In the genomic region with DNA sequence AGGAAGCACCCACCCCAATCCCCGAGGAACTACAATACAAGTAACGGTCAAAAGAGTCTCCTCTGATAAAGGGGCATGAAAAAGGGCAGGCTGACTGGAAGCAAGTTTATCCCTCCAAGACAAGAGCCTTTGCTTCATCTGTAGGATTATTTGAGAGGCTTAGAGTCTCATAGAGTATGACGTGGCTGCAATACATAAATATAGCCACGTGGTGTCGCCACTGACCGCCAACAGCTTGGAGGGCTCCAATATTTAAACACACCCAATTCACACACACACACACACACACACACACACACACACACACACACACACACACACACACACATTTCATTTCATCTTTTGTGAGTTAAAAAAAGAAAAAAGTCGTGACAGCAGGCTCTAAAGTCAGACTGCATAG, we compare ENCODE assay signal across 9 mouse cellular contexts. TPM values are rescaled to one million over a fixed set of nuclear protein-coding genes. Genes with fewer than 3 reads are reported as not detected.
A peak's percentile ranks its signal among the peaks of the same experiment; 100 is the strongest.
DNase-seq lines count a peak whose midpoint lies in the region; ATAC-seq and TF ChIP-seq lines count a peak whose summit lies in the region.
"Had no signal": no experiment of that assay in that cellular context is flagged by ENCODE, and none has a peak within 500 bp of the region (broad histone marks: within the 10 kb centered on the region; RNA-seq: fewer than 3 reads in every experiment).

No protein-coding gene starts in this region.

- H3K9ac ChIP-seq in kidney, embryonic 14.5 days (ENCODE audit: low read depth, low read length) = no peak overlapping the region
- no peak overlapping the region for H3K9ac ChIP-seq in kidney, postnatal 0 days (ENCODE audit: low read depth, low read length)
- no peak overlapping the region for H3K9ac ChIP-seq in liver, embryonic 11.5 days (ENCODE audit: low read depth, low read length)
- H3K9ac ChIP-seq: embryonic facial prominence, embryonic 13.5 days had no signal

- peak; percentile 71 for TF ChIP-seq CTCF in kidney, postnatal 0 days (IDR thresholded peaks at IDR 0.05; ENCODE audit: low read depth)

- no peaks in the 10 kb centered on the region for H3K36me3 ChIP-seq in kidney, embryonic 14.5 days (ENCODE audit: control insufficient read depth, insufficient read depth, low read length)
- no peaks in the 10 kb centered on the region for H3K36me3 ChIP-seq in kidney, postnatal 0 days (ENCODE audit: insufficient read depth, low read length)
- no peaks in the 10 kb centered on the region for H3K36me3 ChIP-seq in liver, embryonic 11.5 days (ENCODE audit: control insufficient read depth, insufficient read depth, low read length)
- H3K36me3 ChIP-seq: embryonic facial prominence, embryonic 13.5 days had no signal

- no peaks in the 10 kb centered on the region for H3K27me3 ChIP-seq in kidney, embryonic 14.5 days (ENCODE audit: control insufficient read depth, insufficient read depth, low read length)
- H3K27me3 ChIP-seq in kidney, postnatal 0 days (ENCODE audit: insufficient read depth, low read length) = no peaks in the 10 kb centered on the region
- no peaks in the 10 kb centered on the region; the same call in 1 of the 2 replicates for H3K27me3 ChIP-seq in liver, embryonic 11.5 days (replicated peaks; ENCODE audit: control insufficient read depth, insufficient read depth, low read length)
- H3K27me3 ChIP-seq: embryonic facial prominence, embryonic 13.5 days had no signal

- no peaks in the 10 kb centered on the region for H3K9me3 ChIP-seq in kidney, embryonic 14.5 days (ENCODE audit: control insufficient read depth, low read length)
- no peaks in the 10 kb centered on the region for H3K9me3 ChIP-seq in kidney, postnatal 0 days (replicated peaks; ENCODE audit: low read length)
- no peaks in the 10 kb centered on the region for H3K9me3 ChIP-seq in liver, embryonic 11.5 days (ENCODE audit: control insufficient read depth, low read length)
- H3K9me3 ChIP-seq: embryonic facial prominence, embryonic 13.5 days had no signal

- H3K4me1 ChIP-seq in kidney, embryonic 14.5 days (ENCODE audit: control insufficient read depth, insufficient read depth, low read length) = no peaks in the 10 kb centered on the region
- no peaks in the 10 kb centered on the region for H3K4me1 ChIP-seq in kidney, postnatal 0 days (replicated peaks; ENCODE audit: insufficient read depth, low read length)
- H3K4me1 ChIP-seq in liver, embryonic 11.5 days (replicated peaks; ENCODE audit: control insufficient read depth, insufficient read depth, low read length) = no peaks in the 10 kb centered on the region
- H3K4me1 ChIP-seq: embryonic facial prominence, embryonic 13.5 days had no signal

- H3K4me3 ChIP-seq in kidney, embryonic 14.5 days (ENCODE audit: low read length) = no peak overlapping the region
- no peak overlapping the region for H3K4me3 ChIP-seq in kidney, postnatal 0 days (replicated peaks; ENCODE audit: low read depth, low read length)
- H3K4me3 ChIP-seq in liver, embryonic 11.5 days (ENCODE audit: low read depth, low read length) = no peak overlapping the region
- H3K4me3 ChIP-seq: embryonic facial prominence, embryonic 13.5 days had no signal

- WGBS in kidney, embryonic 14.5 days = 14% methylated on average over 7 of the region's 7 CpGs
- 15% methylated on average over 7 of the region's 7 CpGs for WGBS in kidney, postnatal 0 days
- WGBS in liver, embryonic 11.5 days = 14% methylated on average over 7 of the region's 7 CpGs

- peak; percentile 30 for DNase-seq in kidney, adult 11 months
- DNase-seq in adipocyte (ENCODE audit: low spot score) = peak; percentile 72
- peak; percentile 72 for DNase-seq in embryo, embryonic 10.5 days (ENCODE audit: low spot score)
- peak; percentile 37 for DNase-seq in kidney, postnatal 0 days (ENCODE audit: low spot score)
- peak; percentile 32 for DNase-seq in liver, embryonic 11.5 days (ENCODE audit: low spot score)
- peak; percentile 72 for DNase-seq in retina, postnatal 1 day
- peak; percentile 10 for DNase-seq in urinary bladder, postnatal 10 days (ENCODE audit: low spot score)

- no peak for ATAC-seq in kidney, embryonic 14.5 days (ENCODE audit: low FRiP score, low TSS enrichment)
- ATAC-seq in kidney, postnatal 0 days (replicated peaks; ENCODE audit: low FRiP score, low read depth) = no peak
- no peak for ATAC-seq in liver, embryonic 11.5 days (replicated peaks; ENCODE audit: low FRiP score)

- H3K4me2 ChIP-seq in kidney, embryonic 14.5 days (replicated peaks; ENCODE audit: low read depth, low read length) = no peak overlapping the region
- no peak overlapping the region for H3K4me2 ChIP-seq in kidney, postnatal 0 days (ENCODE audit: low read length)
- no peak overlapping the region for H3K4me2 ChIP-seq in liver, embryonic 11.5 days
- H3K4me2 ChIP-seq: embryonic facial prominence, embryonic 13.5 days had no signal

- H3K27ac ChIP-seq in kidney, embryonic 14.5 days (ENCODE audit: low read depth, low read length) = no peak overlapping the region
- H3K27ac ChIP-seq in kidney, postnatal 0 days = no peak overlapping the region
- H3K27ac ChIP-seq in liver, embryonic 11.5 days (ENCODE audit: low read depth, low read length) = no peak overlapping the region
- H3K27ac ChIP-seq: embryonic facial prominence, embryonic 13.5 days had no signal

RNA-seq across cellular contexts. Expression of a gene that starts 3.1 kb away (rescaled TPM):
- 8.8 and 17.9 TPM in 2 replicates for polyA plus RNA-seq in kidney, embryonic 14.5 days (2014; fragmentation: Nextera tagmentation; extraction: Ambion mirVana)
- polyA plus RNA-seq in kidney, postnatal 0 days (2015; fragmentation: Nextera tagmentation; extraction: Ambion mirVana) = 12.5 and 13.7 TPM in 2 replicates
- polyA plus RNA-seq in liver, embryonic 11.5 days (2014; fragmentation: Nextera tagmentation; extraction: Ambion mirVana) = 10.3 and 11.3 TPM in 2 replicates

RNA-seq across cellular contexts. Expression of a gene that starts 53.3 kb away (rescaled TPM):
- polyA plus RNA-seq in kidney, embryonic 14.5 days (2014; fragmentation: Nextera tagmentation; extraction: Ambion mirVana) = 0.41 and 0.61 TPM in 2 replicates
- 0.70 and 0.74 TPM in 2 replicates for polyA plus RNA-seq in kidney, postnatal 0 days (2015; fragmentation: Nextera tagmentation; extraction: Ambion mirVana)
- 0.21 and 0.26 TPM in 2 replicates for polyA plus RNA-seq in liver, embryonic 11.5 days (2014; fragmentation: Nextera tagmentation; extraction: Ambion mirVana)

Comparison
In these comparisons a context has a peak if more than half of its experiments do, and no peak if none do; other contexts are left out.
1. DNase-seq: peak in every context shown above with its lines; median percentile 72 in adipocyte; 72 in embryo, embryonic 10.5 days; 72 in retina, postnatal 1 day; 37 in kidney, postnatal 0 days; 32 in liver, embryonic 11.5 days; 30 in kidney, adult 11 months; 10 in urinary bladder, postnatal 10 days.